Mouse (Mus musculus) midbrain, embryonic 15.5 days (tissue): ENCODE measurements around the gene Cysltr2. TPM values are rescaled to one million over a fixed set of nuclear protein-coding genes. Genes with fewer than 3 reads are reported as not detected.
A peak's percentile ranks its signal among the peaks of the same experiment; 100 is the strongest.

Experiments
- ATAC-seq: fragments of 200-750 bp; cut with Nextera tagmentation; replicated peaks from 2 replicates; pipeline ENCODE4 v1.8.0; 2017; ENCODE audit warnings: moderate TSS enrichment
- H3K27ac ChIP-seq: fragments of 300-500 bp; sonication (generic); 2 replicates; pipeline ENCODE4 v1.5.1; 2015; ENCODE audit warnings: mild to moderate bottlenecking, inconsistent platforms
- H3K27me3 ChIP-seq: fragments of 300-500 bp; sonication (generic); replicated peaks from 2 replicates; pipeline ENCODE4 v1.6.1; 2015; ENCODE audit warnings: inconsistent platforms
- H3K36me3 ChIP-seq: fragments of 300-500 bp; sonication (generic); replicated peaks from 2 replicates; pipeline ENCODE4 v1.6.1; 2015; ENCODE audit warnings: inconsistent platforms
- H3K4me1 ChIP-seq: fragments of 300-500 bp; sonication (generic); 2 replicates; pipeline ENCODE4 v1.6.1; 2015; ENCODE audit warnings: inconsistent platforms
- H3K4me2 ChIP-seq: fragments of 300-500 bp; sonication (generic); 2 replicates; pipeline ENCODE4 v1.6.1; 2015; ENCODE audit warnings: inconsistent platforms, mild to moderate bottlenecking, moderate library complexity
- H3K4me3 ChIP-seq: fragments of 300-500 bp; sonication (generic); 2 replicates; pipeline ENCODE4 v1.5.1; 2015; ENCODE audit warnings: mild to moderate bottlenecking, inconsistent platforms
- H3K9ac ChIP-seq: fragments of 300-500 bp; sonication (generic); 2 replicates; pipeline ENCODE4 v1.6.1; 2015; ENCODE audit warnings: mild to moderate bottlenecking, inconsistent platforms
- H3K9me3 ChIP-seq: fragments of 300-500 bp; sonication (generic); 2 replicates; pipeline ENCODE4 v1.6.1; 2016; ENCODE audit warnings: inconsistent platforms
- WGBS: fragments of 180-500 bp; shearing (Covaris S2); methylation state at CpG from one replicate; pipeline ENCODE4 v1.1.7; 2015; ENCODE audit warnings: mixed read lengths; 5-methylcytosine and 5-hydroxymethylcytosine counted together
- polyA plus RNA-seq: library from polyadenylated mRNA; unstranded; fragments of >200 nt; fragmentation: Nextera tagmentation; extraction: Ambion mirVana; gene quantifications from 2 replicates; pipeline ENCODE4 v1.2.1, GENCODE M21; 2015

Gene Cysltr2
- polyA plus RNA-seq, 1 experiment from 2014 or later, result 0.37 TPM

- Histone ChIP-seq H3K4me3 (no peak overlapping the region), H3K9me3 (no peaks in the 10 kb centered on the region), H3K36me3 (no peaks in the 10 kb centered on the region), H3K27ac (no peak overlapping the region), H3K4me2 (no peak overlapping the region), H3K27me3 (no peaks in the 10 kb centered on the region), H3K4me1 (no peaks in the 10 kb centered on the region), H3K9ac (no peak overlapping the region)
- WGBS, result 83% methylated on average over 2 of the region's 2 CpGs
- ATAC-seq, result no peak
These were observed 7.2 kb downstream of the Cysltr2 start for GRCm38 (mm10) chr14:73041689-73042088.

- Histone ChIP-seq H3K4me2 (no peak overlapping the region), H3K9ac (no peak overlapping the region), H3K9me3 (no peaks in the 10 kb centered on the region), H3K36me3 (no peaks in the 10 kb centered on the region), H3K27ac (no peak overlapping the region), H3K4me3 (no peak overlapping the region), H3K27me3 (no peaks in the 10 kb centered on the region), H3K4me1 (no peaks in the 10 kb centered on the region)
- WGBS, result 50% methylated on average over 3 of the region's 3 CpGs
- no peak for ATAC-seq
These were observed 15.6 kb downstream of the Cysltr2 start for GRCm38 (mm10) chr14:73033290-73033689.

- ATAC-seq, result no peak
- H3K27me3 ChIP-seq, result no peaks in the 10 kb centered on the region
- no peaks in the 10 kb centered on the region for H3K36me3 ChIP-seq
- H3K4me2 ChIP-seq, result no peak overlapping the region
- WGBS, result 88% methylated on average over 3 of the region's 3 CpGs
- no peak overlapping the region for H3K27ac ChIP-seq
- no peak overlapping the region for H3K4me3 ChIP-seq
- no peak overlapping the region for H3K9ac ChIP-seq
- H3K4me1 ChIP-seq, result no peaks in the 10 kb centered on the region
- H3K9me3 ChIP-seq, result no peaks in the 10 kb centered on the region
These were observed 17.7 kb downstream of the Cysltr2 start for GRCm38 (mm10) chr14:73031218-73031617.

GRCm38 (mm10) chr14:73017272-73017671 is 31.6 kb downstream of the Cysltr2 start:
- Histone ChIP-seq H3K4me1 (no peaks in the 10 kb centered on the region), H3K36me3 (no peaks in the 10 kb centered on the region), H3K9me3 (no peaks in the 10 kb centered on the region), H3K4me3 (no peak overlapping the region), H3K27ac (no peak overlapping the region), H3K9ac (no peak overlapping the region), H3K27me3 (no peaks in the 10 kb centered on the region), H3K4me2 (no peak overlapping the region)
- WGBS, result 96% methylated on average over 3 of the region's 3 CpGs
- ATAC-seq, result no peak

GRCm38 (mm10) chr14:73015386-73015785 is 33.5 kb downstream of the Cysltr2 start:
- H3K36me3 ChIP-seq, result no peaks in the 10 kb centered on the region
- H3K4me2 ChIP-seq, result no peak overlapping the region
- H3K27me3 ChIP-seq, result no peaks in the 10 kb centered on the region
- no peak overlapping the region for H3K9ac ChIP-seq
- H3K9me3 ChIP-seq, result no peaks in the 10 kb centered on the region
- H3K4me1 ChIP-seq, result no peaks in the 10 kb centered on the region
- 86% methylated on average over 6 of the region's 6 CpGs for WGBS
- H3K4me3 ChIP-seq, result no peak overlapping the region
- no peak for ATAC-seq
- no peak overlapping the region for H3K27ac ChIP-seq

- 72% methylated on average over 9 of the region's 9 CpGs for WGBS
These were observed 35.0 kb downstream of the Cysltr2 start for GRCm38 (mm10) chr14:73013723-73014544.

GRCm38 (mm10) chr14:73001814-73002213 is 47.1 kb downstream of the Cysltr2 start:
- WGBS, result 92% methylated on average over 4 of the region's 4 CpGs

More at GRCm38 (mm10) chr14:73013723-73014544, 35.0 kb downstream of the Cysltr2 start:
- Histone ChIP-seq H3K4me1 (no peaks in the 10 kb centered on the region), H3K9ac (no peak overlapping the region), H3K27me3 (no peaks in the 10 kb centered on the region), H3K27ac (no peak overlapping the region), H3K4me2 (no peak overlapping the region), H3K36me3 (no peaks in the 10 kb centered on the region), H3K9me3 (no peaks in the 10 kb centered on the region), H3K4me3 (no peak overlapping the region)
- ATAC-seq, result no peak

GRCm38 (mm10) chr14:73000325-73000724 is 48.6 kb downstream of the Cysltr2 start:
- H3K9ac ChIP-seq, result no peak overlapping the region
- no peaks in the 10 kb centered on the region for H3K4me1 ChIP-seq
- ATAC-seq, result no peak
- H3K27me3 ChIP-seq, result no peaks in the 10 kb centered on the region
- H3K4me3 ChIP-seq, result no peak overlapping the region
- WGBS, result 49% methylated on average over 10 of the region's 10 CpGs
- H3K9me3 ChIP-seq, result no peaks in the 10 kb centered on the region
- no peak overlapping the region for H3K4me2 ChIP-seq
- H3K36me3 ChIP-seq, result no peaks in the 10 kb centered on the region
- H3K27ac ChIP-seq, result no peak overlapping the region

More at GRCm38 (mm10) chr14:73001814-73002213, 47.1 kb downstream of the Cysltr2 start:
- no peak overlapping the region for H3K27ac ChIP-seq
- no peak overlapping the region for H3K9ac ChIP-seq
- H3K4me2 ChIP-seq, result no peak overlapping the region
- H3K27me3 ChIP-seq, result no peaks in the 10 kb centered on the region
- no peaks in the 10 kb centered on the region for H3K9me3 ChIP-seq
- H3K4me3 ChIP-seq, result no peak overlapping the region
- H3K4me1 ChIP-seq, result no peaks in the 10 kb centered on the region
- no peak for ATAC-seq
- H3K36me3 ChIP-seq, result no peaks in the 10 kb centered on the region

- H3K4me2 ChIP-seq, result no peak overlapping the region
- H3K4me3 ChIP-seq, result no peak overlapping the region
- H3K27ac ChIP-seq, result no peak overlapping the region
- H3K4me1 ChIP-seq, result no peaks in the 10 kb centered on the region
- H3K9ac ChIP-seq, result no peak overlapping the region
- no peaks in the 10 kb centered on the region for H3K36me3 ChIP-seq
- H3K9me3 ChIP-seq, result no peaks in the 10 kb centered on the region
- no peaks in the 10 kb centered on the region for H3K27me3 ChIP-seq
- WGBS, result 20% methylated on average over 6 of the region's 6 CpGs
- ATAC-seq, result peak; percentile 60; the same call in 1 of the 2 replicates
These were observed 50.8 kb downstream of the Cysltr2 start for GRCm38 (mm10) chr14:72998111-72998510.

GRCm38 (mm10) chr14:72986044-72986443 is 62.9 kb downstream of the Cysltr2 start:
- no peak overlapping the region for H3K9ac ChIP-seq
- H3K27me3 ChIP-seq, result no peaks in the 10 kb centered on the region
- peaks cover 13% of the 10 kb centered on the region for H3K4me1 ChIP-seq
- H3K4me2 ChIP-seq, result no peak overlapping the region
- 92% methylated on average over 2 of the region's 2 CpGs for WGBS
- no peak overlapping the region for H3K27ac ChIP-seq
- no peaks in the 10 kb centered on the region for H3K9me3 ChIP-seq
- H3K36me3 ChIP-seq, result no peaks in the 10 kb centered on the region
- ATAC-seq, result no peak
- no peak overlapping the region for H3K4me3 ChIP-seq

GRCm38 (mm10) chr14:72985113-72985512 is 63.8 kb downstream of the Cysltr2 start:
- no peaks in the 10 kb centered on the region for H3K36me3 ChIP-seq
- ATAC-seq, result no peak
- no peak overlapping the region for H3K9ac ChIP-seq
- H3K27me3 ChIP-seq, result no peaks in the 10 kb centered on the region
- H3K4me1 ChIP-seq, result peaks cover 13% of the 10 kb centered on the region
- no peak overlapping the region for H3K27ac ChIP-seq
- WGBS, result 92% methylated on average over 5 of the region's 5 CpGs
- no peak overlapping the region for H3K4me2 ChIP-seq
- H3K4me3 ChIP-seq, result no peak overlapping the region
- no peaks in the 10 kb centered on the region for H3K9me3 ChIP-seq

GRCm38 (mm10) chr14:72983456-72983855 is 65.5 kb downstream of the Cysltr2 start:
- 6% methylated on average over 11 of the region's 11 CpGs for WGBS
- peak overlapping the region; percentile 63 for H3K27ac ChIP-seq
- peak overlapping the region; percentile 49 for H3K4me2 ChIP-seq
- peak; percentile 93 for ATAC-seq
- no peaks in the 10 kb centered on the region for H3K9me3 ChIP-seq
- H3K36me3 ChIP-seq, result no peaks in the 10 kb centered on the region
- H3K27me3 ChIP-seq, result no peaks in the 10 kb centered on the region
- no peak overlapping the region for H3K9ac ChIP-seq
- peaks cover 13% of the 10 kb centered on the region for H3K4me1 ChIP-seq
- H3K4me3 ChIP-seq, result peak overlapping the region; percentile 21; the same call in 1 of the 2 replicates

- Histone ChIP-seq H3K4me2 (peak overlapping the region; percentile 49), H3K4me3 (peak overlapping the region; percentile 21; the same call in 1 of the 2 replicates)
- ATAC-seq, result peak; percentile 77
These were observed 65.9 kb downstream of the Cysltr2 start for GRCm38 (mm10) chr14:72982981-72983436.

More at GRCm38 (mm10) chr14:72982981-72983436, 65.9 kb downstream of the Cysltr2 start:
- Histone ChIP-seq H3K9me3 (no peaks in the 10 kb centered on the region), H3K9ac (no peak overlapping the region), H3K36me3 (no peaks in the 10 kb centered on the region), H3K4me1 (peaks cover 13% of the 10 kb centered on the region), H3K27ac (peak overlapping the region; percentile 63), H3K27me3 (no peaks in the 10 kb centered on the region)
- 51% methylated on average over 12 of the region's 12 CpGs for WGBS
